Mouse (Mus musculus): ENCODE data around the gene Stk17b.
"Not testable (repeated sequence)": the region's sequence is repeated elsewhere in the genome, so short reads cannot be mapped to it uniquely, and the experiment has no call there.

Stk17b gene

GRCm38 (mm10) chr1:53782956-53783355 lies 2.1 kb downstream of the Stk17b start:
- no peak for DNase-seq (ENCODE audit: low read depth, low spot score)

- DNase-seq (ENCODE audit: low read depth, low spot score), result no peak
Observed at GRCm38 (mm10) chr1:53782079-53782478, 2.9 kb downstream of the Stk17b start.

- DNase-seq (ENCODE audit: low read depth, low spot score), result no peak
Observed at GRCm38 (mm10) chr1:53781311-53781710, 3.7 kb downstream of the Stk17b start.

- DNase-seq (ENCODE audit: low read depth, low spot score), result no peak
Observed at GRCm38 (mm10) chr1:53776176-53776905, 8.7 kb downstream of the Stk17b start.

- DNase-seq (ENCODE audit: low read depth, low spot score), result no peak
Observed at GRCm38 (mm10) chr1:53775545-53775944, 9.5 kb downstream of the Stk17b start.

GRCm38 (mm10) chr1:53775036-53775435 lies 10.0 kb downstream of the Stk17b start:
- no peak for DNase-seq (ENCODE audit: low read depth, low spot score)

- DNase-seq (ENCODE audit: low read depth, low spot score), result no peak
Observed at GRCm38 (mm10) chr1:53774571-53774970, 10.5 kb downstream of the Stk17b start.

GRCm38 (mm10) chr1:53773994-53774393 lies 11.0 kb downstream of the Stk17b start:
- no peak for DNase-seq (ENCODE audit: low read depth, low spot score)

- no peak for DNase-seq (ENCODE audit: low read depth, low spot score)
Observed at GRCm38 (mm10) chr1:53772967-53773366, 12.1 kb downstream of the Stk17b start.

- DNase-seq (ENCODE audit: low read depth, low spot score), result no peak
Observed at GRCm38 (mm10) chr1:53771476-53771875, 13.5 kb downstream of the Stk17b start.

- DNase-seq (ENCODE audit: low read depth, low spot score), result no peak
Observed at GRCm38 (mm10) chr1:53766112-53766511, 18.9 kb downstream of the Stk17b start.

GRCm38 (mm10) chr1:53757316-53757715 lies 27.7 kb downstream of the Stk17b start:
- no peak for DNase-seq (ENCODE audit: low read depth, low spot score)

GRCm38 (mm10) chr1:53753501-53753900 lies 31.5 kb downstream of the Stk17b start:
- DNase-seq (ENCODE audit: low read depth, low spot score), result not testable (repeated sequence)

- DNase-seq (ENCODE audit: low read depth, low spot score), result no peak
Observed at GRCm38 (mm10) chr1:53751144-53751543, 33.9 kb downstream of the Stk17b start.

- not testable (repeated sequence) for DNase-seq (ENCODE audit: low read depth, low spot score)
Observed at GRCm38 (mm10) chr1:53750697-53751096, 34.3 kb downstream of the Stk17b start.

- DNase-seq (ENCODE audit: low read depth, low spot score), result not testable (repeated sequence)
Observed at GRCm38 (mm10) chr1:53749881-53750385, 35.1 kb downstream of the Stk17b start.

- DNase-seq (ENCODE audit: low read depth, low spot score), result no peak
Observed at GRCm38 (mm10) chr1:53748571-53748970, 36.5 kb downstream of the Stk17b start.

GRCm38 (mm10) chr1:53746001-53746400 lies 39.0 kb downstream of the Stk17b start:
- no peak for DNase-seq (ENCODE audit: low read depth, low spot score)

- no peak for DNase-seq (ENCODE audit: low read depth, low spot score)
Observed at GRCm38 (mm10) chr1:53741742-53742458, 43.1 kb downstream of the Stk17b start.

- DNase-seq (ENCODE audit: low read depth, low spot score), result no peak
Observed at GRCm38 (mm10) chr1:53740777-53741336, 44.2 kb downstream of the Stk17b start.

- DNase-seq (ENCODE audit: low read depth, low spot score), result not testable (repeated sequence)
Observed at GRCm38 (mm10) chr1:53740077-53740776, 44.8 kb downstream of the Stk17b start.

GRCm38 (mm10) chr1:53736583-53736982 lies 48.4 kb downstream of the Stk17b start:
- no peak for DNase-seq (ENCODE audit: low read depth, low spot score)

Measured in c-Kit-negative CD71-positive TER-119-positive erythroid progenitor cells, embryonic 14.5 days (primary cell).